Mouse (Mus musculus): ENCODE measurements at regions not wholly inside any gene's neighbourhood (a gene's known extent, or its start where the extent isn't known, plus 50 kb on each side); places are given as distances from the start of the nearest gene placed in this dataset.
"Not testable (repeated sequence)": the region's sequence is repeated elsewhere in the genome, so short reads cannot be mapped to it uniquely, and the experiment has no call there.

DNA sequence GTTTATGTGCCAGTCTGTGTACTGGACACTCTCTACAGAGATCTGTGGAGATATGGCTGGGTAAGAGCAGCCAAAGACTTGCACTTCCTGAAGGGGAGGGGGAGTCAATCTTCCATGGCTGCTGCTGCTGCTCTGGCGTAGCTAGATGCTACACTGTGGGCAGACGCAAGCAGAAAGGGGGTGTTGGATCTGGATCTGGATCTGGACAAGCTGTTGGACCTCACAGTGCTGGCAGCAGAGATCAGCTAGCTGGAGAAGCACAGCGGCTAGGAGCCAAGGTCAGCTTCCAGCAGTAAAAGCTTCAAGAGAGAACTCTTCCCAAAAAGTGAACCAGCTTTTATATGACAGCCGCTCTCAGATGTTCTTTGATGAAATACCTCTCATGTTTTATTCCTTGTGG is 285.5 kb upstream of the 4933412E24Rik start:
- no peak for DNase-seq (ENCODE audit: low read depth in 1 of 2, low spot score in 2 of 2)
- H3K27ac ChIP-seq (ENCODE audit: insufficient read depth, low read length): no peak overlapping the region
- TF ChIP-seq POLR2A (IDR thresholded peaks at IDR 0.05; ENCODE audit: low read depth, low read length) (no peak), CTCF (IDR thresholded peaks at IDR 0.05; ENCODE audit: extremely low read depth, insufficient read depth, insufficient read length, insufficient replicate concordance) (no peak)
- no peaks in the 10 kb centered on the region for H3K27me3 ChIP-seq (ENCODE audit: control insufficient read depth, insufficient read depth, low read length)
- no peaks in the 10 kb centered on the region for H3K36me3 ChIP-seq (ENCODE audit: control insufficient read depth, insufficient read depth, low read length)
- WGBS: 79% methylated on average over 4 of the region's 4 CpGs
- H3K4me3 ChIP-seq (ENCODE audit: extremely low read depth, insufficient read depth, insufficient read length): no peak overlapping the region
- no peaks in the 10 kb centered on the region for H3K4me1 ChIP-seq (ENCODE audit: control insufficient read depth, insufficient read depth, insufficient read length)

DNA sequence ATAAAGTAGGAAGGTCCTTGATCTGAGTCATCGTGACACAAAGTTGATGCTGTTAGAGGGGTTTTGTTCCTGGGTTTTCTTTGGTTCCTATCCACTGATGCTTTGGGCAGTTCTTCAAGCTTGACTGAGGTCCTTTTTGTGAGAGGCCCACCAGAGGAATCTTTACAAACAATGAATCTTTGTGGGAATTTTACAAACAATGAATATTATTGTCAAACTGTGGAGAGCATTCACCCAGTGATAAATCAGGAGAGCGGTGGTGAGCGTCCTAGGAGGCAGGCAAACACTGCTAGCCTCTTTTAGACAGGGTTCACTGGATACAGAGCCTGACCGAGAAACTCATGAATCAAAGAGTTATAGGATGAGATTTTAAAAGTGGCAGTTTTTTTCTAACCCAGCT is 268.9 kb upstream of the 4933412E24Rik start:
- Histone ChIP-seq H3K4me1 (ENCODE audit: control insufficient read depth, insufficient read depth, insufficient read length) (no peaks in the 10 kb centered on the region), H3K27ac (ENCODE audit: insufficient read depth, low read length) (no peak overlapping the region), H3K4me3 (ENCODE audit: extremely low read depth, insufficient read depth, insufficient read length) (no peak overlapping the region), H3K27me3 (ENCODE audit: control insufficient read depth, insufficient read depth, low read length) (no peaks in the 10 kb centered on the region), H3K36me3 (ENCODE audit: control insufficient read depth, insufficient read depth, low read length) (no peaks in the 10 kb centered on the region)
- no peak for TF ChIP-seq POLR2A (IDR thresholded peaks at IDR 0.05; ENCODE audit: low read depth, low read length)
- no peak for TF ChIP-seq CTCF (IDR thresholded peaks at IDR 0.05; ENCODE audit: extremely low read depth, insufficient read depth, insufficient read length, insufficient replicate concordance)
- no peak for DNase-seq (ENCODE audit: low read depth in 1 of 2, low spot score in 2 of 2)
- WGBS: 92% methylated on average over 4 of the region's 4 CpGs

DNA sequence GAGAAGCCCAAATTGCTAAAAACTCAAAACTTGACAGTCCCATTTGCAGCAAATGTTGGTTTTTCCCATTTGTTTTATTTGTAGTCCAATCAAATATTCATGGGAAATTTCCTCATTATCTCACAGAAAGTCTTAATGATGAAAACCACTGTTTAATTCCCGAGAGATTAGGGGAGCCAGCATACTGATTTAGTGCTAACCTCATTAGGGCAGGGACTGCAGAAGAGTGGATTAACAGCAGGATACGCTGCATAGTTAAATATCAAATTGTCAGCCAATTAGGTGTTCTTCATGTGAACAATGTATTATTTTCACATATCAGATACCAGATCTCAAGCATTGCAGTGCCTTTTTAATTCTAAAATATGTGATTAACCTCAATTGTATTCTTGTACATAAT is 264.0 kb upstream of the 4933412E24Rik start:
- WGBS: 82% methylated on average over 2 of the region's 2 CpGs
- no peak for DNase-seq (ENCODE audit: low read depth in 1 of 2, low spot score in 2 of 2)
- Histone ChIP-seq H3K27me3 (ENCODE audit: control insufficient read depth, insufficient read depth, low read length) (no peaks in the 10 kb centered on the region), H3K4me3 (ENCODE audit: extremely low read depth, insufficient read depth, insufficient read length) (no peak overlapping the region), H3K27ac (ENCODE audit: insufficient read depth, low read length) (no peak overlapping the region), H3K4me1 (ENCODE audit: control insufficient read depth, insufficient read depth, insufficient read length) (no peaks in the 10 kb centered on the region), H3K36me3 (ENCODE audit: control insufficient read depth, insufficient read depth, low read length) (no peaks in the 10 kb centered on the region)
- TF ChIP-seq POLR2A (IDR thresholded peaks at IDR 0.05; ENCODE audit: low read depth, low read length) (no peak), CTCF (IDR thresholded peaks at IDR 0.05; ENCODE audit: extremely low read depth, insufficient read depth, insufficient read length, insufficient replicate concordance) (no peak)

DNA sequence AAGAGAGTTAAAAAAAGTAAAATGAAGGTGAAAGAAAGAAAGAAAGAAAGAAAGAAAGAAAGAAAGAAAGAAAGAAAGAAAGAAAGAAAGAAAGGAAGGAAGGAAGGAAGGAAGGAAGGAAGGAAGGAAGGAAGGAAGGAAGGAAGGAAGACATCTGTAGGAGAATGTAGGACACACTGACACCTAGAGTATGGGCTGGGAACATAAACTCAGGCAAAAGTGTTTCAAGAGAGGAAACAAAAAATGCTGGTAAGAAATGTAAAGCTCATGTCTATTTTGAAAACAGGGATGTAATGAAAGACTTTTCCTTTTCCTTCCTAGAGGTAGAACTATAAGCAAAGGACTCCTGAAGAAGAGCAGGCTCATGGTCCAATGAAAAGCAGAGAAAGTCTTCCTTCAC is 237.2 kb upstream of the 4933412E24Rik start:
- not testable (repeated sequence) for H3K27ac ChIP-seq (ENCODE audit: insufficient read depth, low read length); H3K4me1 ChIP-seq (ENCODE audit: control insufficient read depth, insufficient read depth, insufficient read length); H3K4me3 ChIP-seq (ENCODE audit: extremely low read depth, insufficient read depth, insufficient read length); H3K27me3 ChIP-seq (ENCODE audit: control insufficient read depth, insufficient read depth, low read length); DNase-seq (ENCODE audit: low read depth in 1 of 2, low spot score in 2 of 2); H3K36me3 ChIP-seq (ENCODE audit: control insufficient read depth, insufficient read depth, low read length)

DNA sequence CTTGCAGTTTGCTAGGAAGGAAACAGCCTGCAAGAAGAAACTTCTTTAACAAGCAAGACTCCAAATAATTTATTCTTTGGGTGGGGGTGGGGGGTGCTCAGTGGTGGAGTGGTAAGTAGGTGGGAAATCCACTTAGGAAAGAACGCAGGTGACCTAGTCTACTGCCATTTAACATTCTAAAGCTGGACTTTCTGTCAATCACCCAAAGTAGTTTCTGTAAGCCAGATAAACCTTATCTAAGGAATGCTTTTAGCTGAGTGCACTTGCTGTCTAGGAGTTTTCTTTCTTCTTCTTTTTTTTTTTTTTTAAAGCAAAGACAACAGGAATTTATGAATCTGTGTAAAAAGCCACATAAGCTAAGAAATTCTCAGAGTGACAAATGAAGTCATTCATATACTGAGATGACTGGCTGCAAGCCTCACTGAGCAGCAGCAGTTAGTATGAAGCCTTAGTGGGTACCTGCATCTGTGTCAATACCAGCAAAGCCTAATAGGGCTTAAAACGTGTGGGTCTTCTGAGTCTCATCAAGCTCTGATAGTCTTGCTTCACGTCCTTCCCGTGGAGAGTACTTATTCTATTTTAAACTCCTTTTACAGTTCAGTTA is 210.0 kb upstream of the 4933412E24Rik start:
- WGBS: 74% methylated on average over 4 of the region's 4 CpGs
- no peak for DNase-seq (ENCODE audit: low read depth in 1 of 2, low spot score in 2 of 2)
- H3K4me1 ChIP-seq (ENCODE audit: control insufficient read depth, insufficient read depth, insufficient read length): no peaks in the 10 kb centered on the region
- H3K36me3 ChIP-seq (ENCODE audit: control insufficient read depth, insufficient read depth, low read length): no peaks in the 10 kb centered on the region
- TF ChIP-seq CTCF (IDR thresholded peaks at IDR 0.05; ENCODE audit: extremely low read depth, insufficient read depth, insufficient read length, insufficient replicate concordance) (no peak), POLR2A (IDR thresholded peaks at IDR 0.05; ENCODE audit: low read depth, low read length) (no peak)
- H3K4me3 ChIP-seq (ENCODE audit: extremely low read depth, insufficient read depth, insufficient read length): no peak overlapping the region
- no peaks in the 10 kb centered on the region for H3K27me3 ChIP-seq (ENCODE audit: control insufficient read depth, insufficient read depth, low read length)
- H3K27ac ChIP-seq (ENCODE audit: insufficient read depth, low read length): no peak overlapping the region

DNA sequence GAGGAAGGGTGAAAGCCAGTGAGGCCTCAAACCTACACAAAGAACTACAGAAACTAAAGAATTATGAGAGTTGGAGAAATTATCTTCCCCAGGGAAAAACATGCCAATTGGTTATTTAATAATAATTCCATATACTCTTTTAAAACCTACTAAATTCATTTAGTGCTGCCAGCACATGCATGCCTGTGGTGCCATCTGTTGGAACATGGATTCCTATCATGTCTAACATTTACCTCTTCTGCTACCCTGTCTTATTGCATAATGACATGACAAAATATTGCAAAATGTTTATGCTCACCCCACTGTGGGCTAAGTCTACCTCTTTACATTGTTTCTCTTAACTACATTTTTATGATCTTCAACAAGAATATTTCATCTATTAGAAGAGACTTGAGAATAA is 178.7 kb upstream of the 4933412E24Rik start:
- H3K27ac ChIP-seq (ENCODE audit: insufficient read depth, low read length): no peak overlapping the region
- no peaks in the 10 kb centered on the region for H3K36me3 ChIP-seq (ENCODE audit: control insufficient read depth, insufficient read depth, low read length)
- no peaks in the 10 kb centered on the region for H3K27me3 ChIP-seq (ENCODE audit: control insufficient read depth, insufficient read depth, low read length)
- no peaks in the 10 kb centered on the region for H3K4me1 ChIP-seq (ENCODE audit: control insufficient read depth, insufficient read depth, insufficient read length)
- TF ChIP-seq CTCF (IDR thresholded peaks at IDR 0.05; ENCODE audit: extremely low read depth, insufficient read depth, insufficient read length, insufficient replicate concordance) (no peak), POLR2A (IDR thresholded peaks at IDR 0.05; ENCODE audit: low read depth, low read length) (no peak)
- H3K4me3 ChIP-seq (ENCODE audit: extremely low read depth, insufficient read depth, insufficient read length): no peak overlapping the region
- DNase-seq (ENCODE audit: low read depth in 1 of 2, low spot score in 2 of 2): no peak

DNA sequence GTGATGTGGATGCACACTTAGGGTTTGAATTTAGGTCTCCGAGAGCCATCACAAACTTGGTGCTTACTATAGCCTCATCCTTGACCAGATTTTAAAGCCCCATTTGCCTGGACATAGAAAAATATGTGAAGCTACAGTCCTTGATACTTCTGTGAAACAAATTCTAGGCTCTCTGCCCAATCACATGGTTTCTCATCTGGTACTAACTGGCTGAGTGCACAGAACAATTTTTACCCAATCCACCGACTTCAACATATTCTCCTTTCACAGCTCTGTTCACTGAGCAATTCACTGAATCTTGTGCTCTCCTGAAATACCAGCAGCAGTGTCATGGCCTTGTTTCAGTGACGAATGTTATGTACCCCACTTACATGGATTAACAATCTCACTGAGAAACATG is 176.7 kb upstream of the 4933412E24Rik start:
- no peak overlapping the region for H3K27ac ChIP-seq (ENCODE audit: insufficient read depth, low read length)
- 89% methylated on average over 3 of the region's 3 CpGs for WGBS
- DNase-seq (ENCODE audit: low read depth in 1 of 2, low spot score in 2 of 2): no peak

More for the DNA sequence above, 176.7 kb upstream of the 4933412E24Rik start:
- no peaks in the 10 kb centered on the region for H3K4me1 ChIP-seq (ENCODE audit: control insufficient read depth, insufficient read depth, insufficient read length)
- H3K4me3 ChIP-seq (ENCODE audit: extremely low read depth, insufficient read depth, insufficient read length): no peak overlapping the region
- H3K36me3 ChIP-seq (ENCODE audit: control insufficient read depth, insufficient read depth, low read length): no peaks in the 10 kb centered on the region
- H3K27me3 ChIP-seq (ENCODE audit: control insufficient read depth, insufficient read depth, low read length): no peaks in the 10 kb centered on the region
- no peak for TF ChIP-seq CTCF (IDR thresholded peaks at IDR 0.05; ENCODE audit: extremely low read depth, insufficient read depth, insufficient read length, insufficient replicate concordance)
- no peak for TF ChIP-seq POLR2A (IDR thresholded peaks at IDR 0.05; ENCODE audit: low read depth, low read length)

Measured in spleen, adult 2 months (tissue).